Mouse (Mus musculus): ENCODE measurements around the gene Ick.

The Ick gene

DNA sequence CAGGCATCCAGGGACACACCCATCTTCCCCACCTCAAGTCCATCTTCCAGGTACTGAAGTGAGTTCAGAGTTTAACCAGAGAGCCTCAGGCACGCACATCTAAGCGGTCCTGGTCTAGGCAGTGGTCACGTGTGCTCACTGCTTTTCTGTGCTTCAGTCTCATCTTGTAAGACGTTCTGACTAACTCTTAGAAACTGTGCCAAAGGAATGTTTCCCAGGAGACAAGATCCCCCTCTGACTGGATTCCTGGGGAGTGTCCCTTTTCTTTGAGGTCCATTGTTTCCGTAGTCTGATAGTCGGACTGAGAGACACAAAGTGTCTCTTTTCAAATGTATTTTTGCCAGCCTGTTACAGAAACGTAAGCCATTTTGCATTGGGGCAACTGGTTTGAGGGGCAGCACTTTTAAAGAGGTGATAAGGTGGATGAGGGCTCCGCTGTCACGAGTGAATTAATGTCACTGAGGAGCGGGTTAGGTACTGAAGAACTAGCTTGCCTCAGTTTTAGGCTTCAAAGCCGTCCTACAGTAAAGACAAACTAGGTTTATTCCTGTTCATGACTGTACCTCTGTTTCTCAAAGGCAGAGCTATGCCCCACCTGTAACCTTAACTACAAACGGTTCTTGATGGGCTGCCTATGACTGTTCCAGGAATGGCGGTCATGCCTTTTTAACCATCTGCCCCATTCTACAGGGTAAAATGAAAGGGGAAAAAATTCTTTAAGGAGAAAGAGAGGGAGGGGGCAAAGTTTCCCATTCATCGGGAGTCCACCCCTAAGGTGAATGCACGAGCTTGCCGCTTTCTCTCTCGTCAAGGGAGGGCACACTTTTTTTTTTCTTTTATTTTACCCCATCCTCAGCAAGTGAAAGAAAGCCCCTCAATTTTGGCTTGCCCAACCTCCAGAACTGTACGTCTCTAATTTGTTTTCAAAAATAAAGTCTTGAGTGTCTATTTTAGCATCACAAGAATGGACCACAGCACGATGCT lies 82.0 kb downstream of the Ick start:
- DNase-seq (ENCODE audit: low spot score), result no peak

DNA sequence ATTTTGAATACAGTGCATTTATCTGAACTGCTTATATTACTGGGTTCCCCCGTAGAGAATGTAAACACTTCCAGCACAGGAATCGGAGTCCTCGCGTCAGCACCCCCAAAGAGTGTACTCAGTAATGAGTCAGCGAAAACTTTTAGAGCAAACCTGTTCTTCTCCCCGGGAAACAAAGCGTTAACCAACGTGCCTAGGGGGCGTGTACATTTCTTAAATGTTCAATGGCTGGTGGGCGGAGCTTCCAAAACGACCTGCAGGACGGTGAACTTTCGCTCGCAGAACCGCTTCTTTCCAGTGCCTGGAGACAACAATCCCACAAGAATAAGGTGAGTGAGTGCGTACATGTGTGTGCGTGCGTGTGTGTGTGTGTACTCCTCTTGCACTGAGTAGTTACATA lies 82.7 kb downstream of the Ick start:
- peak; percentile 73 for DNase-seq (ENCODE audit: low spot score)

DNA sequence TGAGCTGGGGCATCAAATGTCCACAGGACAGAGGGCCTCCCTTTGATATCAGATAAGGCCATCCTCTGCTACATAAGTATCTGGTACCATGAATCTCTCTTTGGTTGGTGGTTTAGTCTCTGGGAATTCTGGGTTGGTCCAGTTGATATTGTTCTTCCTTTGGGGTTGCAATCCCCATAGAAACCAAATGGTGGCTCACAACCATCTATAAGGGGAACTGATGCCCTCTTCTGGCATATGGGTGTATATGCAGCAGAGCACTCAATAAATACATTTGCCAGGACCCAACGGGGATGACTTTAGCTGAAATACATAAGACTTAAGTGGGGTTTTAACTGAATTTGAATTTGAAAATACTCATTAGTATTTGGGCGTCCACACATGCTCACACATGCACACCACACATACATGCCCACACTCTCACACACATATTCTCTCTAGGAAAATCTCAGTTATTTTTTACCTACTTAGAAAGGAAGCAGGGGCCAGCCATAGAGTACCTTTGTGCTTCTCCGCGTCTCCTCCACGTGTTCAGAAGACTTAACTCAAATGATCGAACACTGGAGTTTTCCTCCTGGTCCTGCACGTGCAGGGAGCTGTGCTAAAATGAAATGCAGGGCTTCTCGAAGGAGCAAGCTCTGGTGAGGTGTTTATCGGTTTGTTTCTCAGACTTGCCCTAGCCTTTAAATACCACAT lies 85.1 kb downstream of the Ick start:
- DNase-seq (ENCODE audit: low spot score), result no peak

DNA sequence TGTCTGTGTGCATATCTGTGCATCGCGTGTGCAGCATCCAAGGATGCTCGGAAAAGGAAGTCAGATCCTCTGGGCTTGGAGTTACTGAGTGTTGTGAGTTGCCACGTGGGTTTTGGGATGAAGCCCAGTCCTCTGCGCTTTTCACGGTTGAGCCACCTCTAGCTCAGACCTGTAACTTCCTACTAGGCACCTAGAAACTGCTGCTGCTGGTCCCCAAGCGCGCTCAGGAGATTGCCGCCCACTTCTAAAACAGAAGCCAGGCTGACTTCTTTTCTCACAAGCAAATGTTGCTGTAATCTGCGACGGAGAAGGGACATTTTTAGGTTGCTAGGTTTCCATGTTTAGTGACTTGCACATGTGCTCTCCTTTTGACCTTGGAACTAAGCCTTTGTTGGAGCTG lies 86.0 kb downstream of the Ick start:
- DNase-seq (ENCODE audit: low spot score), result no peak

DNA sequence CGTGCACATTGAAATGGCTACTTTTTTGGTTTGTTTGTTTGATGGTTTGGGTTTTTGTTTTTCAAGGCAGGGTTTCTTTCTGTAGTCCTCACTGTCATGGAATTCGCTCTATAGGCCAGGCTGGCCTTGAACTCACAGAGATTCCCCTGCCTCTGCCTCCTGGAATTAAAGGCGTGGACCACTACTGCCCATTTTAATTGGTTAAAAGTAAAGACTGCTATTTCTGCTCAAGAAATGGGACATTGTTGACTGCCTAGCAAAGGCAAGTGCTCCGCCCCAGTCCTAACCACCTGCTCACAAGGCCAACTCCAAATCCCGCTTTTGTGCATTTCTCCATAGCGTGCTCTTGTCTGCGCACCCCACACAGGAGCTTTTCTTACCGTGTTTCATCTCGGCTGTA lies 88.8 kb downstream of the Ick start:
- no peak for DNase-seq (ENCODE audit: low spot score)

DNA sequence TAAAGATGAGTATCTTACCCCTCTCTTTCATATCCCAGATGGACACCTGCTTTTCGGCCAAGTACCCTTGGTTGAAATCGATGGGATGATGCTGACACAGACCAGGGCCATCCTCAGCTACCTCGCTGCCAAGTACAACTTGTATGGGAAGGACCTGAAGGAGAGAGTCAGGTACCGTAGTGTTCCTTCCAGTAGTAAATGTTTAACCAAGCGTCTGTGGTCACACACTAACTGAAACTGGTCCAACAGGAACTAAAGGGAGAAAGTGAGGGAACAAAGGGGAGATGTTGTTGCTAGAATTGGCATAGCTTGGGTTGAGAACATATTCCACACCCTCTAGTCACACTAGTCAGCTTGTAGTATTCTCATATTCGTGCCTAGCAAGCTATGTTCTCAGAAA lies 95.2 kb downstream of the Ick start:
- no peak for DNase-seq (ENCODE audit: low spot score)

DNA sequence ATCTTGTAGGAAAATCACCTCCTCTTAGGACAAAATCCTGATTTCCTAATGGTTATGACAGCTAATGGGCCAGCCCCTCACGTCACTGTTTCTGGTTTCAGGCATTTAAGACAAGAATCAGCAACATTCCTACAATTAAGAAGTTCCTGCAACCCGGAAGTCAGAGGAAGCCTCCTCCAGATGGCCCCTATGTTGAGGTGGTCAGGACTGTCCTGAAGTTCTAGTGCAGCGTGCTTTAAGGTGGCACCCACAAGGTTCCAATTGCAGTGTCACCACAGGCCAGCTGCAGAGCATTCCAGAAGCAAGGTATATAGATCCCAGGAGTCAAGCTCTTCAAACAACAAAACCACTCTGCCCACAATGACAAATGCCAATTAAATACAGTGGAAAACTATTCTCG lies 100.0 kb downstream of the Ick start:
- no peak for DNase-seq (ENCODE audit: low spot score)

DNA sequence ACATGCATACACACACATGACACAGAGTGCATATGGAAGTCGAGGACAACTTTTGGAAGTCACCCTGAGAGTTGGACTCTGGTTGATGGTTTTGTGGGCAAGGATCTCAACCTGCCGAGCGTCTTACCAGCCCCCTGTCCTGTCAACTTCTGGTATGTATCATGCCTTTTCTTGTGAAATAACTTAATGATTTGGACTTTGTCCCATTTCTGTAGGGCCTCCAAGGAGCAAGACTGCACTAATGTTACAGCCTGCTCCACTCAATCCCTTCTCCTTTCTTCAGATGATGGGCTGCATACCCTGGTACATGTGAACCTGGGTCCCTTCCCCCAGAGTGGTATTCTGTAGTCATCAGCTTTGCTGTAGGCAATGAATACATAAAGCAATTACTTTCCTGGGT lies 101.1 kb downstream of the Ick start:
- DNase-seq (ENCODE audit: low spot score), result no peak

DNA sequence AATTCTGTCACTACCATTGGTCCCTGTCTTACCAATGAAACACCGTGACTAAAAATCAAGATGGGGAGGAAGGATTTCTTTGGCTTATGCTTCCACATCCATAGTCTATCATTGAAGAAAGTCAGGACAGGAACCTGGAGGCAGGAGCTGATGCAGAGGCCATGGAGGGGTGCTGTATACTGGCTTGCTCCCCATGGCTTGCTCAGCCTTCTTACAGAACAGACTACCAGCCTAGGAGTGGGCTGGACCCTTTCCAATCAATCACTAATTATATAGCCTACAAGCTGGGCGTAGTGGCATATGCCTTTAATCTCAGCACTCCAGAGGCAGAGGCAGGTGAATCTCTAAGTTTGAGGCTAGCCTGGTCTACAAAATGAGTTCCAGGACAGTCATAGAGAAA lies 101.8 kb downstream of the Ick start:
- DNase-seq (ENCODE audit: low spot score), result no peak

DNA sequence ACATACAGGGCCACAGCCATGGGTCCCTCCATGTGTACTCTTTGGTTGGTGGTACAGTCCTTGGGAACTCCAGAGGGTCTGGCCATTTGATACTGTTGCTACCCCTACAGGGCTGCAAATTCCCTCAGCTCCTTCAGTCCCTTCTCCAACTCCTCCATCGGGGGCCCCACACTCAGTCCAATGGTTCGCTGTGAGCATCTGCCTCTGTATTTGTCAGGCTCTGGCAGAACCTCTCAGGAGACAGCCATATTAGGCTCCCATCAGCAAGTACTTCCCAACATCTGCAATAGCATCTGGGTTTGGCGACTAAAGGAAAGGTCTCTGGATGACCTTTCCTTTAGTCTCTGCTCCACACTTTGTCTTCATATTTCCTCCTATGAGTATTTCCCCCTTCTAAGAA lies 102.5 kb downstream of the Ick start:
- DNase-seq (ENCODE audit: low spot score), result no peak

DNA sequence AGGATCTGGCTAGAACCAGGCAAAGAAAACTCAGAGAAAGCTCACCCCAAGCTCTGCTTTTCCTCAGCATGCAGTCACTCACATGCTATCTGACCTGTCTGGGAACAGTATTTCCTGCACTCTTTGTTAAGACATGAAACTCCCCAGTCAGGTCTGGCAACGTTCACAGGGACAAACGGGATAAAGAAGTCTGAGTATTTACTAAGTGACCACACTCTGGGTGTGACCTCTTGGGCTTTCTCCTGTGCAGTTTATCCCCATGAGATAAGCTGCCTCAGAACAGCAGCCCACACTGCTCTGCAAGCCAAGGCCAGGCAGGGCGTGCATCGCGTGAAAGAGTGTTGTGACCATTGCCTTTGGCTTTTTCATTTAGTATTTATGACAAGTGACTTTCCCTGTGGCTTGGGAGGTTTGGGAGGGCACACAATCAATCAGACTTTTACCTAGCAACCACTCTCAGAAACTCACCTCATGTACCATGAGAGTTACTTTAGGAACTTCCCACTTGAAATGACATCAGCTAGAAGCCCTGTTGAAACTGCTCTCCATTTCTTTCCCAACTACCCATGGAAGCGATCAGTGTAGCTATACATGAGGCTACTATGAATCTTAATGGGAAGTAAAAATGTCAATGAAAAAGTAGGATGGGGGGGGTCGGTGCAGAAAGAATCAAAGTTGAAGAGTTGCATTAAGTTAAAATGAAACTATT lies 103.5 kb downstream of the Ick start:
- DNase-seq (ENCODE audit: low spot score), result peak; percentile 54

DNA sequence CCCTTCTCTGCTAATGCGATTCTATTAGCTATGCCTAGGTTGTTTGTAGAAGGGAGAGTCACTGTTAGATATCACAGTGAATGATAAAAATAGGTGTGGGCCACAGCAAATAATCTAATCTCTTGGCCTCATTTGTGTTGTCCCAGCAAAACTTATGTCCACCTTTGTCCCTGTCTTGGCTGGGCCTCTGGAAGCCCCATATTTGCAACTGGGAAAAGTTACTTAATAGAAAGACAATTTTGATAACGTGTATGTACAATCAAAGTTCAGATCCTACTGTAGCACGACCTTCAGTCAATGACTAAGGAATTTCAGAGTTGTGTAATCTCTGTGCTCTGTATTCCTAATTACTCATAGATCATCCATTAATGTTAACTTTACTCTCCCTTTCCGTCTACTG lies 108.1 kb downstream of the Ick start:
- no peak for DNase-seq (ENCODE audit: low spot score)
